Mouse (Mus musculus) heart, embryonic 11.5 days (tissue): Measurements from ENCODE around the gene Mvp. TPM values are rescaled to one million over a fixed set of nuclear protein-coding genes. Genes with fewer than 3 reads are reported as not detected.
A peak's percentile ranks its signal among the peaks of the same experiment; 100 is the strongest.

ENCODE experiments used
- ATAC-seq: fragments of 200-750 bp; cut with Nextera tagmentation; replicated peaks from 2 replicates; pipeline ENCODE4 v1.8.0; 2017; ENCODE audit warnings: moderate library complexity; ENCODE audit not compliant: insufficient number of reproducible peaks, low FRiP score, low TSS enrichment
- H3K27ac ChIP-seq: fragments of 300-500 bp; sonication (generic); 2 replicates; pipeline ENCODE4 v1.5.1; 2014; ENCODE audit warnings: mild to moderate bottlenecking, low read depth, low read length
- H3K27me3 ChIP-seq: fragments of 300-500 bp; sonication (generic); 2 replicates; pipeline ENCODE4 v1.6.1; 2014; ENCODE audit warnings: mild to moderate bottlenecking, low read length, mixed read lengths; ENCODE audit not compliant: control insufficient read depth, insufficient read depth
- H3K36me3 ChIP-seq: fragments of 300-500 bp; sonication (generic); 2 replicates; pipeline ENCODE4 v1.6.1; 2014; ENCODE audit warnings: mild to moderate bottlenecking, low read length, moderate library complexity, mixed read lengths; ENCODE audit not compliant: control insufficient read depth, insufficient read depth
- H3K4me1 ChIP-seq: fragments of 300-500 bp; sonication (generic); 2 replicates; pipeline ENCODE4 v1.6.1; 2014; ENCODE audit warnings: low read length; ENCODE audit not compliant: control insufficient read depth, insufficient read depth
- H3K4me2 ChIP-seq: fragments of 300-500 bp; sonication (generic); 2 replicates; pipeline ENCODE4 v1.6.1; 2014; ENCODE audit warnings: mild to moderate bottlenecking, moderate library complexity
- H3K4me3 ChIP-seq: fragments of 300-500 bp; sonication (generic); 2 replicates; pipeline ENCODE4 v1.5.1; 2014; ENCODE audit warnings: low read depth, low read length
- H3K9ac ChIP-seq: fragments of 300-500 bp; sonication (generic); 2 replicates; pipeline ENCODE4 v1.6.1; 2014; ENCODE audit warnings: mild to moderate bottlenecking, low read depth, low read length, moderate library complexity
- H3K9me3 ChIP-seq: fragments of 300-500 bp; sonication (generic); replicated peaks from 2 replicates; pipeline ENCODE4 v1.6.1; 2016; ENCODE audit warnings: low read length; ENCODE audit not compliant: control insufficient read depth
- WGBS: fragments of 180-500 bp; shearing (Covaris S2); extraction: QIAGEN DNeasy Blood & Tissue Kit; methylation state at CpG from one replicate; pipeline ENCODE4 v1.1.7; 2014; ENCODE audit not compliant: insufficient replicate concordance; 5-methylcytosine and 5-hydroxymethylcytosine counted together
- polyA plus RNA-seq: library from polyadenylated mRNA; unstranded; fragments of >200 nt; fragmentation: Nextera tagmentation; extraction: Ambion mirVana; gene quantifications from 2 replicates; pipeline ENCODE4 v1.2.1, GENCODE M21; 2014

Gene Mvp
- polyA plus RNA-seq, 1 experiment from 2014 or later: 8.5 TPM

- WGBS: 3% methylated on average over 31 of the region's 37 CpGs
- Histone ChIP-seq H3K4me1 (peaks cover 45% of the 10 kb centered on the region), H3K36me3 (peaks cover 17% of the 10 kb centered on the region), H3K9ac (peak within 1 kb of the TSS; percentile 72), H3K27me3 (no peaks in the 10 kb centered on the region), H3K4me2 (peak within 1 kb of the TSS; percentile 77), H3K27ac (no peak within 1 kb of the TSS; the same call in none of the 2 replicates), H3K9me3 (no peaks in the 10 kb centered on the region), H3K4me3 (peak within 1 kb of the TSS; percentile 45)
- ATAC-seq: no peak
Observed at GRCm38 (mm10) chr7:127020901-127021562, 6.6 kb upstream of the Mvp start, which contains the start of the genes Gm42742 and Prrt2. Gene Gm42742, minus strand, starts transcription at chr7:127021097. Gene Prrt2, minus strand, starts transcription at chr7:127021211.

GRCm38 (mm10) chr7:127020491-127020890 lies 6.1 kb upstream of the Mvp start:
- Histone ChIP-seq H3K36me3 (peaks cover 17% of the 10 kb centered on the region), H3K4me1 (peaks cover 50% of the 10 kb centered on the region), H3K4me3 (peak overlapping the region; percentile 45), H3K4me2 (peak overlapping the region; percentile 77), H3K9me3 (no peaks in the 10 kb centered on the region), H3K27ac (no peak overlapping the region), H3K9ac (peak overlapping the region; percentile 72), H3K27me3 (no peaks in the 10 kb centered on the region)
- no peak for ATAC-seq
- 41% methylated on average over 5 of the region's 5 CpGs for WGBS

GRCm38 (mm10) chr7:127020031-127020430 lies 5.6 kb upstream of the Mvp start:
- Histone ChIP-seq H3K36me3 (peaks cover 19% of the 10 kb centered on the region), H3K27me3 (no peaks in the 10 kb centered on the region), H3K27ac (no peak overlapping the region), H3K9ac (peak overlapping the region; percentile 72; the same call in 1 of the 2 replicates), H3K4me2 (peak overlapping the region; percentile 77), H3K4me1 (peaks cover 53% of the 10 kb centered on the region), H3K4me3 (peak overlapping the region; percentile 45; the same call in 1 of the 2 replicates), H3K9me3 (no peaks in the 10 kb centered on the region)
- WGBS: 68% methylated on average over 3 of the region's 3 CpGs
- no peak for ATAC-seq

- Histone ChIP-seq H3K4me3 (peak overlapping the region; percentile 45; the same call in 1 of the 2 replicates), H3K4me1 (peaks cover 54% of the 10 kb centered on the region)
Observed at GRCm38 (mm10) chr7:127019306-127019960, 5.0 kb upstream of the Mvp start.

GRCm38 (mm10) chr7:127018416-127019305 lies 4.2 kb upstream of the Mvp start:
- WGBS: 74% methylated on average over 15 of the region's 15 CpGs
- H3K9ac ChIP-seq: peak overlapping the region; percentile 0; the same call in 1 of the 2 replicates

More at GRCm38 (mm10) chr7:127019306-127019960, 5.0 kb upstream of the Mvp start:
- no peaks in the 10 kb centered on the region for H3K27me3 ChIP-seq
- H3K36me3 ChIP-seq: peaks cover 20% of the 10 kb centered on the region
- 77% methylated on average over 14 of the region's 14 CpGs for WGBS
- H3K27ac ChIP-seq: no peak overlapping the region
- no peak overlapping the region for H3K9ac ChIP-seq
- ATAC-seq: no peak
- no peaks in the 10 kb centered on the region for H3K9me3 ChIP-seq
- peak overlapping the region; percentile 77 for H3K4me2 ChIP-seq

GRCm38 (mm10) chr7:127017950-127018345 lies 3.5 kb upstream of the Mvp start:
- H3K4me1 ChIP-seq: peaks cover 43% of the 10 kb centered on the region
- no peak overlapping the region for H3K4me3 ChIP-seq
- no peak for ATAC-seq
- H3K27me3 ChIP-seq: no peaks in the 10 kb centered on the region
- no peaks in the 10 kb centered on the region for H3K9me3 ChIP-seq
- 37% methylated on average over 6 of the region's 6 CpGs for WGBS
- no peak overlapping the region for H3K27ac ChIP-seq
- H3K9ac ChIP-seq: peak overlapping the region; percentile 39; the same call in 1 of the 2 replicates
- H3K4me2 ChIP-seq: no peak overlapping the region
- H3K36me3 ChIP-seq: peaks cover 11% of the 10 kb centered on the region

More at GRCm38 (mm10) chr7:127018416-127019305, 4.2 kb upstream of the Mvp start:
- no peaks in the 10 kb centered on the region for H3K27me3 ChIP-seq
- H3K4me1 ChIP-seq: peaks cover 50% of the 10 kb centered on the region
- H3K27ac ChIP-seq: no peak overlapping the region
- peak overlapping the region; percentile 11; the same call in 1 of the 2 replicates for H3K4me2 ChIP-seq
- H3K9me3 ChIP-seq: no peaks in the 10 kb centered on the region
- no peak overlapping the region for H3K4me3 ChIP-seq
- H3K36me3 ChIP-seq: peaks cover 18% of the 10 kb centered on the region
- ATAC-seq: no peak

GRCm38 (mm10) chr7:127016971-127017949 lies 2.8 kb upstream of the Mvp start, which contains the start of gene Pagr1a:
Gene Pagr1a, minus strand, starts transcription at chr7:127017352.
- H3K4me3 ChIP-seq: peak within 1 kb of the TSS; percentile 66
- peak within 1 kb of the TSS; percentile 97 for H3K27ac ChIP-seq
- 4% methylated on average over 39 of the region's 39 CpGs for WGBS
- H3K4me2 ChIP-seq: peak within 1 kb of the TSS; percentile 86
- no peaks in the 10 kb centered on the region for H3K9me3 ChIP-seq
- peak; percentile 70 for ATAC-seq
- H3K27me3 ChIP-seq: no peaks in the 10 kb centered on the region
- H3K36me3 ChIP-seq: peaks cover 8% of the 10 kb centered on the region
- H3K4me1 ChIP-seq: peaks cover 38% of the 10 kb centered on the region
- peak within 1 kb of the TSS; percentile 94 for H3K9ac ChIP-seq
